Mouse (Mus musculus) lung, embryonic 14.5 days (tissue): ENCODE results near the gene Edaradd. TPM values are rescaled to one million over a fixed set of nuclear protein-coding genes. Genes with fewer than 3 reads are reported as not detected.

ENCODE experiments used
- ATAC-seq: fragments of 200-750 bp; cut with Nextera tagmentation; 2 replicates; pipeline ENCODE4 v1.8.0; 2017; ENCODE audit warnings: mild to moderate bottlenecking, moderate TSS enrichment, moderate library complexity; ENCODE audit not compliant: insufficient read depth
- DNase-seq: peaks from one replicate; pipeline ENCODE4 v3.0.0-alpha.2; 2015
- H3K27ac ChIP-seq: fragments of 300-500 bp; sonication (generic); 2 replicates; pipeline ENCODE4 v1.5.1; 2014; ENCODE audit warnings: low read depth, mild to moderate bottlenecking, moderate library complexity
- H3K27me3 ChIP-seq: fragments of 300-500 bp; sonication (generic); 2 replicates; pipeline ENCODE4 v1.6.1; 2014; ENCODE audit warnings: low read length, control low read depth; ENCODE audit not compliant: insufficient read depth
- H3K36me3 ChIP-seq: fragments of 300-500 bp; sonication (generic); 2 replicates; pipeline ENCODE4 v1.6.1; 2014; ENCODE audit warnings: control low read depth; ENCODE audit not compliant: insufficient read depth
- H3K4me1 ChIP-seq: fragments of 300-500 bp; sonication (generic); 2 replicates; pipeline ENCODE4 v1.6.1; 2014; ENCODE audit warnings: antibody characterized with exemption, control low read depth; ENCODE audit not compliant: insufficient read depth
- H3K4me2 ChIP-seq: fragments of 300-500 bp; sonication (generic); 2 replicates; pipeline ENCODE4 v1.6.1; 2014; ENCODE audit warnings: mild to moderate bottlenecking
- H3K4me3 ChIP-seq: fragments of 300-500 bp; sonication (generic); 2 replicates; pipeline ENCODE4 v1.5.1; 2014; ENCODE audit warnings: low read depth, low read length
- H3K9ac ChIP-seq: fragments of 300-500 bp; sonication (generic); 2 replicates; pipeline ENCODE4 v1.6.1; 2014
- H3K9me3 ChIP-seq: fragments of 300-500 bp; sonication (generic); 2 replicates; pipeline ENCODE4 v1.6.1; 2016; ENCODE audit warnings: low read depth, low read length, control low read depth
- CTCF ChIP-seq: IDR thresholded peaks from 2 replicates; pipeline ENCODE4 v1.5.1; 2016; ENCODE audit warnings: antibody characterized with exemption, low read depth
- WGBS: fragments of 180-500 bp; shearing (Covaris S2); extraction: QIAGEN DNeasy Blood & Tissue Kit; methylation state at CpG from one replicate; pipeline ENCODE4 v1.1.7; 2014; 5-methylcytosine and 5-hydroxymethylcytosine counted together
- polyA plus RNA-seq: library from polyadenylated mRNA; unstranded; fragments of >200 nt; fragmentation: Nextera tagmentation; extraction: Ambion mirVana; gene quantifications from 2 replicates; pipeline ENCODE4 v1.2.1, GENCODE M21; 2014

Gene Edaradd
- polyA plus RNA-seq, 1 experiment from 2014 or later = 1.9 TPM

- ATAC-seq (no peak), DNase-seq (peak; percentile 13)
- Histone ChIP-seq H3K9ac (peak overlapping the region; percentile 62), H3K27ac (no peak overlapping the region), H3K4me2 (peak overlapping the region; percentile 98), H3K27me3 (no peaks in the 10 kb centered on the region), H3K4me1 (no peaks in the 10 kb centered on the region), H3K36me3 (no peaks in the 10 kb centered on the region), H3K9me3 (no peaks in the 10 kb centered on the region), H3K4me3 (peak overlapping the region; percentile 55)
- no peak for TF ChIP-seq CTCF
- 2% methylated on average over 18 of the region's 18 CpGs for WGBS
These were observed 867 bp downstream of the Edaradd start for GRCm38 (mm10) chr13:12519371-12519770.

GRCm38 (mm10) chr13:12511189-12511965 is 8.9 kb downstream of the Edaradd start:
- no peak for DNase-seq
- no peak overlapping the region for H3K4me2 ChIP-seq
- no peak overlapping the region for H3K27ac ChIP-seq
- H3K27me3 ChIP-seq = no peaks in the 10 kb centered on the region
- no peak for TF ChIP-seq CTCF
- no peak for ATAC-seq
- H3K36me3 ChIP-seq = no peaks in the 10 kb centered on the region
- no peaks in the 10 kb centered on the region for H3K9me3 ChIP-seq
- H3K4me3 ChIP-seq = no peak overlapping the region
- H3K9ac ChIP-seq = no peak overlapping the region
- no peaks in the 10 kb centered on the region for H3K4me1 ChIP-seq
- WGBS = 43% methylated on average over 9 of the region's 9 CpGs

GRCm38 (mm10) chr13:12510032-12510431 is 10.2 kb downstream of the Edaradd start:
- H3K9ac ChIP-seq = no peak overlapping the region
- ATAC-seq (no peak), DNase-seq (no peak)
- H3K27me3 ChIP-seq = no peaks in the 10 kb centered on the region
- H3K9me3 ChIP-seq = no peaks in the 10 kb centered on the region
- H3K27ac ChIP-seq = no peak overlapping the region
- no peaks in the 10 kb centered on the region for H3K36me3 ChIP-seq
- 66% methylated on average over 6 of the region's 6 CpGs for WGBS
- TF ChIP-seq CTCF = no peak
- H3K4me1 ChIP-seq = no peaks in the 10 kb centered on the region
- no peak overlapping the region for H3K4me3 ChIP-seq
- H3K4me2 ChIP-seq = no peak overlapping the region

DNA sequence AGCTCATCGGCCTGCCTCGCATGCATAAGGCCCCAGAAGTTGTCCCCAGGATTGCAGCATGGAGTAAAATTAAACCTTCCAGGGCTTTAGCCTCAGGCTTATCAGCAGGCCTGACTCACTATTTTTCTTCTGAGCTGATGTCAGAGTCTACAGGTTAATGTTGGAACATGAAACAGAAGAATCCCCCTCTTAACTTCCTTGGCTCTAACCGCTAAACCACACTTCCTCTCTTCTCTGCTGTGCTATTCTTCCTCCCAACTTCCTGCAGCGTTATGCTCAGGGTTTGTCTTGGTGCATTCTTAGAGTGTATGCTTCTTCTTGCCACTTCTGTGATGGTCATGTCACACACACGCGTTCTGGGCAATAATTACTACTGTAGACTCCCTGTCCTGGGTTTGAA is 12.8 kb downstream of the Edaradd start:
- no peak overlapping the region for H3K27ac ChIP-seq
- H3K27me3 ChIP-seq = no peaks in the 10 kb centered on the region
- WGBS = 84% methylated on average over 6 of the region's 6 CpGs
- ATAC-seq (no peak), DNase-seq (no peak)
- H3K4me3 ChIP-seq = no peak overlapping the region
- H3K4me1 ChIP-seq = no peaks in the 10 kb centered on the region
- no peak for TF ChIP-seq CTCF
- no peak overlapping the region for H3K4me2 ChIP-seq
- H3K9me3 ChIP-seq = no peaks in the 10 kb centered on the region
- no peak overlapping the region for H3K9ac ChIP-seq
- H3K36me3 ChIP-seq = no peaks in the 10 kb centered on the region

GRCm38 (mm10) chr13:12505359-12505758 is 14.9 kb downstream of the Edaradd start:
- no peaks in the 10 kb centered on the region for H3K9me3 ChIP-seq
- H3K27ac ChIP-seq = no peak overlapping the region
- H3K4me3 ChIP-seq = no peak overlapping the region
- H3K4me2 ChIP-seq = no peak overlapping the region
- WGBS = 68% methylated on average over 3 of the region's 3 CpGs
- no peak for ATAC-seq
- H3K4me1 ChIP-seq = no peaks in the 10 kb centered on the region
- H3K9ac ChIP-seq = no peak overlapping the region
- no peaks in the 10 kb centered on the region for H3K27me3 ChIP-seq
- H3K36me3 ChIP-seq = no peaks in the 10 kb centered on the region
- TF ChIP-seq CTCF = no peak
- DNase-seq = no peak

- Histone ChIP-seq H3K27ac (no peak overlapping the region), H3K4me1 (no peaks in the 10 kb centered on the region), H3K4me2 (no peak overlapping the region), H3K9me3 (no peaks in the 10 kb centered on the region), H3K27me3 (no peaks in the 10 kb centered on the region), H3K4me3 (no peak overlapping the region), H3K9ac (no peak overlapping the region), H3K36me3 (no peaks in the 10 kb centered on the region)
- TF ChIP-seq CTCF = no peak
- WGBS = 59% methylated on average over 11 of the region's 11 CpGs
- DNase-seq = no peak
- peak; percentile 42; the same call in 1 of the 2 replicates for ATAC-seq
These were observed 16.9 kb downstream of the Edaradd start for GRCm38 (mm10) chr13:12503238-12503751.

GRCm38 (mm10) chr13:12502665-12503237 is 17.5 kb downstream of the Edaradd start:
- ATAC-seq (no peak), DNase-seq (peak; percentile 30)
- WGBS = 24% methylated on average over 4 of the region's 4 CpGs
- no peaks in the 10 kb centered on the region for H3K4me1 ChIP-seq
- TF ChIP-seq CTCF = no peak
- H3K4me3 ChIP-seq = no peak overlapping the region
- no peak overlapping the region for H3K27ac ChIP-seq
- H3K27me3 ChIP-seq = no peaks in the 10 kb centered on the region
- H3K9ac ChIP-seq = no peak overlapping the region
- no peaks in the 10 kb centered on the region for H3K36me3 ChIP-seq
- H3K4me2 ChIP-seq = no peak overlapping the region
- no peaks in the 10 kb centered on the region for H3K9me3 ChIP-seq
